Mouse (Mus musculus) testis, postnatal 14 days (tissue): ENCODE results near the gene Exoc2.

ENCODE experiments used
- DNase-seq: peaks from one replicate; pipeline ENCODE4 v3.0.0; 2021; ENCODE audit warnings: low spot score

Exoc2 gene

GRCm38 (mm10) chr13:30973501-30974246, at the start of gene Exoc2, which contains the start of gene Gm5447:
Gene Exoc2, minus strand, starts transcription at chr13:30974093.
Gene Gm5447, plus strand, starts transcription at chr13:30974204.
- DNase-seq = peak; percentile 85

- DNase-seq = no peak
Measured at GRCm38 (mm10) chr13:31023664-31024063, 49.8 kb upstream of the Exoc2 start.

GRCm38 (mm10) chr13:31021927-31022326, 48.0 kb upstream of the Exoc2 start:
- no peak for DNase-seq

- DNase-seq = no peak
Measured at GRCm38 (mm10) chr13:31021514-31021913, 47.6 kb upstream of the Exoc2 start.

- no peak for DNase-seq
Measured at GRCm38 (mm10) chr13:31017545-31017944, 43.7 kb upstream of the Exoc2 start.

- no peak for DNase-seq
Measured at GRCm38 (mm10) chr13:31004995-31005394, 31.1 kb upstream of the Exoc2 start.

GRCm38 (mm10) chr13:31004458-31004857, 30.6 kb upstream of the Exoc2 start:
- no peak for DNase-seq

GRCm38 (mm10) chr13:30999799-31000198, 25.9 kb upstream of the Exoc2 start:
- DNase-seq = no peak

GRCm38 (mm10) chr13:30997526-30998253, 23.8 kb upstream of the Exoc2 start:
- DNase-seq = no peak

GRCm38 (mm10) chr13:30994249-30994858, 20.5 kb upstream of the Exoc2 start:
- no peak for DNase-seq

GRCm38 (mm10) chr13:30993819-30994218, 19.9 kb upstream of the Exoc2 start:
- DNase-seq = no peak

- DNase-seq = no peak
Measured at GRCm38 (mm10) chr13:30990233-30990632, 16.3 kb upstream of the Exoc2 start.

- DNase-seq = no peak
Measured at GRCm38 (mm10) chr13:30989710-30990109, 15.8 kb upstream of the Exoc2 start.

GRCm38 (mm10) chr13:30987686-30988085, 13.8 kb upstream of the Exoc2 start:
- DNase-seq = no peak

- no peak for DNase-seq
Measured at GRCm38 (mm10) chr13:30986934-30987455, 13.1 kb upstream of the Exoc2 start.

GRCm38 (mm10) chr13:30985598-30986466, 11.9 kb upstream of the Exoc2 start:
- peak; percentile 28 for DNase-seq

GRCm38 (mm10) chr13:30985275-30985597, 11.3 kb upstream of the Exoc2 start:
- DNase-seq = no peak

- DNase-seq = no peak
Measured at GRCm38 (mm10) chr13:30981666-30982065, 7.8 kb upstream of the Exoc2 start.

GRCm38 (mm10) chr13:30978224-30978623, 4.3 kb upstream of the Exoc2 start:
- DNase-seq = no peak

GRCm38 (mm10) chr13:30976536-30977084, 2.7 kb upstream of the Exoc2 start:
- no peak for DNase-seq

GRCm38 (mm10) chr13:30974247-30974630, 346 bp upstream of the Exoc2 start:
- DNase-seq = no peak

GRCm38 (mm10) chr13:30972102-30972501, 1.8 kb downstream of the Exoc2 start:
- DNase-seq = no peak
